Mouse (Mus musculus) limb, embryonic 13.5 days (tissue): ENCODE results near the gene Grk2. TPM values are rescaled to one million over a fixed set of nuclear protein-coding genes. Genes with fewer than 3 reads are reported as not detected.
A peak's percentile ranks its signal among the peaks of the same experiment; 100 is the strongest.
"Not testable (repeated sequence)": the region's sequence is repeated elsewhere in the genome, so short reads cannot be mapped to it uniquely, and the experiment has no call there.

ENCODE experiments used
- ATAC-seq: fragments of 200-750 bp; cut with Nextera tagmentation; 2 replicates; pipeline ENCODE4 v1.8.0; 2017; ENCODE audit warnings: low read depth, moderate number of reproducible peaks, moderate TSS enrichment; ENCODE audit not compliant: low FRiP score
- H3K27ac ChIP-seq: fragments of 300-500 bp; sonication (generic); 2 replicates; pipeline ENCODE4 v1.5.1; 2015; ENCODE audit warnings: inconsistent platforms, mild to moderate bottlenecking, moderate library complexity
- H3K27me3 ChIP-seq: fragments of 300-500 bp; sonication (generic); 2 replicates; pipeline ENCODE4 v1.6.1; 2015; ENCODE audit warnings: mild to moderate bottlenecking, inconsistent platforms
- H3K36me3 ChIP-seq: fragments of 300-500 bp; sonication (generic); 2 replicates; pipeline ENCODE4 v1.6.1; 2015; ENCODE audit warnings: inconsistent platforms, mild to moderate bottlenecking, moderate library complexity
- H3K4me1 ChIP-seq: fragments of 300-500 bp; sonication (generic); 2 replicates; pipeline ENCODE4 v1.6.1; 2015; ENCODE audit warnings: inconsistent platforms
- H3K4me2 ChIP-seq: fragments of 300-500 bp; sonication (generic); replicated peaks from 2 replicates; pipeline ENCODE4 v1.6.1; 2015; ENCODE audit warnings: inconsistent platforms, mild to moderate bottlenecking, moderate library complexity
- H3K4me3 ChIP-seq: fragments of 300-500 bp; sonication (generic); 2 replicates; pipeline ENCODE4 v1.5.1; 2015; ENCODE audit warnings: moderate library complexity, mild to moderate bottlenecking, inconsistent platforms
- H3K9ac ChIP-seq: fragments of 300-500 bp; sonication (generic); 2 replicates; pipeline ENCODE4 v1.6.1; 2015; ENCODE audit warnings: mild to moderate bottlenecking, inconsistent platforms
- H3K9me3 ChIP-seq: fragments of 300-500 bp; sonication (generic); 2 replicates; pipeline ENCODE4 v1.6.1; 2016; ENCODE audit warnings: inconsistent platforms
- WGBS: fragments of 180-500 bp; shearing (Covaris S2); methylation state at CpG from one replicate; pipeline ENCODE4 v1.1.7; 2015; 5-methylcytosine and 5-hydroxymethylcytosine counted together
- polyA plus RNA-seq: library from polyadenylated mRNA; unstranded; fragments of >200 nt; fragmentation: Nextera tagmentation; extraction: Ambion mirVana; gene quantifications from 2 replicates; pipeline ENCODE4 v1.2.1, GENCODE M21; 2015

Grk2 gene
- polyA plus RNA-seq, 1 experiment from 2014 or later = 16.5 TPM

GRCm38 (mm10) chr19:4262756-4263155 lies 43.3 kb downstream of the Grk2 start:
- peak overlapping the region; percentile 13; the same call in 1 of the 2 replicates for H3K9ac ChIP-seq

GRCm38 (mm10) chr19:4261038-4261698 lies 44.9 kb downstream of the Grk2 start:
- Histone ChIP-seq H3K36me3 (no peaks in the 10 kb centered on the region), H3K4me1 (peaks cover 11% of the 10 kb centered on the region), H3K27ac (no peak overlapping the region), H3K27me3 (no peaks in the 10 kb centered on the region), H3K4me2 (no peak overlapping the region), H3K9ac (no peak overlapping the region), H3K9me3 (no peaks in the 10 kb centered on the region), H3K4me3 (no peak overlapping the region)
- ATAC-seq = no peak
- WGBS = 59% methylated on average over 8 of the region's 8 CpGs

More at GRCm38 (mm10) chr19:4262756-4263155, 43.3 kb downstream of the Grk2 start:
- Histone ChIP-seq H3K4me3 (no peak overlapping the region), H3K27ac (no peak overlapping the region), H3K27me3 (peaks cover 8% of the 10 kb centered on the region), H3K4me1 (peaks cover 5% of the 10 kb centered on the region; the same call in 1 of the 2 replicates), H3K9me3 (no peaks in the 10 kb centered on the region), H3K36me3 (no peaks in the 10 kb centered on the region), H3K4me2 (no peak overlapping the region)
- 64% methylated on average over 6 of the region's 6 CpGs for WGBS
- no peak for ATAC-seq

- no peaks in the 10 kb centered on the region for H3K27me3 ChIP-seq
- H3K9me3 ChIP-seq = no peaks in the 10 kb centered on the region; the same call in 1 of the 2 replicates
- WGBS = 15% methylated on average over 12 of the region's 12 CpGs
- ATAC-seq = no peak
- peak overlapping the region; percentile 65 for H3K4me3 ChIP-seq
- no peaks in the 10 kb centered on the region for H3K36me3 ChIP-seq
- H3K4me2 ChIP-seq = peak overlapping the region; percentile 93
- H3K27ac ChIP-seq = no peak overlapping the region
- peak overlapping the region; percentile 70 for H3K9ac ChIP-seq
- peaks cover 11% of the 10 kb centered on the region for H3K4me1 ChIP-seq
Measured at GRCm38 (mm10) chr19:4257897-4258252, 48.1 kb downstream of the Grk2 start.

GRCm38 (mm10) chr19:4257216-4257896 lies 48.7 kb downstream of the Grk2 start:
- Histone ChIP-seq H3K27me3 (no peaks in the 10 kb centered on the region), H3K4me1 (peaks cover 11% of the 10 kb centered on the region), H3K9me3 (no peaks in the 10 kb centered on the region; the same call in 1 of the 2 replicates), H3K27ac (no peak overlapping the region), H3K36me3 (no peaks in the 10 kb centered on the region), H3K4me2 (peak overlapping the region; percentile 93), H3K4me3 (peak overlapping the region; percentile 65), H3K9ac (peak overlapping the region; percentile 74)
- WGBS = 1% methylated on average over 41 of the region's 41 CpGs
- peak; percentile 93 for ATAC-seq

- Histone ChIP-seq H3K27me3 (no peaks in the 10 kb centered on the region), H3K4me3 (no peak overlapping the region), H3K9ac (no peak overlapping the region), H3K4me2 (no peak overlapping the region), H3K4me1 (peaks cover 11% of the 10 kb centered on the region), H3K9me3 (no peaks in the 10 kb centered on the region; the same call in 1 of the 2 replicates), H3K36me3 (no peaks in the 10 kb centered on the region), H3K27ac (no peak overlapping the region)
- 75% methylated on average over 11 of the region's 11 CpGs for WGBS
- ATAC-seq = no peak
Measured at GRCm38 (mm10) chr19:4255583-4256162, 50.3 kb downstream of the Grk2 start.

- no peak for ATAC-seq
- Histone ChIP-seq H3K4me1 (peaks cover 11% of the 10 kb centered on the region), H3K36me3 (no peaks in the 10 kb centered on the region), H3K27me3 (no peaks in the 10 kb centered on the region), H3K9me3 (no peaks in the 10 kb centered on the region; the same call in 1 of the 2 replicates), H3K27ac (no peak overlapping the region), H3K9ac (no peak overlapping the region), H3K4me3 (no peak overlapping the region), H3K4me2 (no peak overlapping the region)
- 86% methylated on average over 7 of the region's 7 CpGs for WGBS
Measured at GRCm38 (mm10) chr19:4254230-4254629, 51.8 kb downstream of the Grk2 start.

- ATAC-seq, H3K9ac ChIP-seq, H3K27ac ChIP-seq, H3K27me3 ChIP-seq, H3K36me3 ChIP-seq, H3K4me3 ChIP-seq, H3K4me2 ChIP-seq, H3K9me3 ChIP-seq, H3K4me1 ChIP-seq: not testable (repeated sequence)
- whole genome bisulfite sequencing = 71% methylated on average over 1 of the region's 1 CpGs
Measured at GRCm38 (mm10) chr19:4248683-4249082, 57.3 kb downstream of the Grk2 start.

- no peaks in the 10 kb centered on the region for H3K9me3 ChIP-seq
- H3K27me3 ChIP-seq = no peaks in the 10 kb centered on the region
- no peak overlapping the region for H3K9ac ChIP-seq
- no peak overlapping the region for H3K27ac ChIP-seq
- no peak overlapping the region for H3K4me3 ChIP-seq
- no peaks in the 10 kb centered on the region for H3K4me1 ChIP-seq
- 60% methylated on average over 1 of the region's 1 CpGs for WGBS
- H3K4me2 ChIP-seq = no peak overlapping the region
- no peak for ATAC-seq
- H3K36me3 ChIP-seq = no peaks in the 10 kb centered on the region
Measured at GRCm38 (mm10) chr19:4247010-4247409, 59.0 kb downstream of the Grk2 start.

GRCm38 (mm10) chr19:4244775-4245174 lies 61.2 kb downstream of the Grk2 start:
- 79% methylated on average over 6 of the region's 6 CpGs for WGBS

GRCm38 (mm10) chr19:4242416-4242815 lies 63.6 kb downstream of the Grk2 start:
- Histone ChIP-seq H3K4me1 (peaks cover 6% of the 10 kb centered on the region; the same call in 1 of the 2 replicates), H3K4me2 (no peak overlapping the region), H3K9me3 (no peaks in the 10 kb centered on the region), H3K27me3 (no peaks in the 10 kb centered on the region), H3K9ac (no peak overlapping the region), H3K27ac (no peak overlapping the region), H3K4me3 (no peak overlapping the region), H3K36me3 (no peaks in the 10 kb centered on the region)
- WGBS = 53% methylated on average over 3 of the region's 3 CpGs
- ATAC-seq = no peak

More at GRCm38 (mm10) chr19:4244775-4245174, 61.2 kb downstream of the Grk2 start:
- Histone ChIP-seq H3K4me2 (no peak overlapping the region), H3K4me3 (no peak overlapping the region), H3K4me1 (peaks cover 6% of the 10 kb centered on the region; the same call in 1 of the 2 replicates), H3K9me3 (no peaks in the 10 kb centered on the region), H3K27ac (no peak overlapping the region), H3K36me3 (no peaks in the 10 kb centered on the region), H3K27me3 (no peaks in the 10 kb centered on the region), H3K9ac (no peak overlapping the region)
- no peak for ATAC-seq

- Histone ChIP-seq H3K36me3 (no peaks in the 10 kb centered on the region), H3K27ac (no peak overlapping the region), H3K4me3 (no peak overlapping the region), H3K9me3 (no peaks in the 10 kb centered on the region), H3K4me1 (peaks cover 13% of the 10 kb centered on the region; the same call in 1 of the 2 replicates), H3K4me2 (no peak overlapping the region), H3K9ac (no peak overlapping the region), H3K27me3 (no peaks in the 10 kb centered on the region)
- 23% methylated on average over 8 of the region's 8 CpGs for WGBS
- no peak for ATAC-seq
Measured at GRCm38 (mm10) chr19:4240247-4240668, 65.8 kb downstream of the Grk2 start.
